Mouse (Mus musculus): Measurements from ENCODE around the gene Gnb3.
"Not testable (repeated sequence)": the region's sequence is repeated elsewhere in the genome, so short reads cannot be mapped to it uniquely, and the experiment has no call there.

Gene Gnb3

GRCm38 (mm10) chr6:124857840-124858530 is 17.9 kb upstream of the Gnb3 start:
- DNase-seq (ENCODE audit: low spot score in 2 of 2), result peak; percentile 38 to 40

DNA sequence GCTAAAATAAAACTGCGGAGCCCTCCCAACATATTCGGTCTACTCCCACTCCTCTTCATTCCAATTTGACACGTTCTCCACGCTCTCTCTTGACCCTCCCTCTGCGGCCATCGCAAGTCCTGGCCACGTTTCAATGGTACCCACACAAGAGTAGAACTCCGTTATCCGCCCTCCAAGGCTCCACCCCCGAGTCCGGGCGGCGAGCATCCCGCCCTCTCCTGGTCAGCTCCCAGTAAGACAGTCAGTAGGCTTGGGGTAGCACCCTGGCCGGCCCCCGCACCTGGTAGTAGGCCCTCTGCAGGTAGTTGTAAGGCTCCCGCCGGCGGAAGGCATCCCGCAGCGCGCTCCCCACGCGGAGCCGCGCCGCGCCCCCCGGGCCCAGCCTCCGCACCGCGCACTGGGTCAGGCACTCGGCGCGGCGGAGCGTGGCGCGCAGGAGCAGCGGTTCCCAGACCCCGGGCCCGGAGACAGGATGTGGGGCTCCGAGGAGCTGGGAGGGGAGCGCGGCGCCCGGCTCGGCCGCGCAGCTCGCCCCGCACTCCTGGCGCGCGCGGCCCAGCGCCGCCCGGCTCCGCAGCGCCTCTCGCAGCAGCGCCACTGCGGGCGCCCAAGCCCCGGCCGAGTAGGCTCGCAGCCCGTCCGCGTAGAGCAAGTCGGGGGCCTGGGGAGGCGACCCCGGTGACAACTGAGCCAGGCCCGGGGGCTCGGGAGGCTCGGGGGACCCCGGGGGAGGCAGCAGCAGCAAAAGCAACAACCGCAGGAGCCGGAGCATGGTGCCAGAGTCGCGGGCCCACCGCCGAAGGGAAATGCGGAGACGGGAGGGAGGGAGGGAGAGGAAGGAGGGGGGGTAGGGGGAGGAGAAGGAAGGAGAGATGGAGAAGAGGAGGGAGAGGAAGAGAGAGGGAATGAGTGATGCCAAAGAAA is 17.1 kb upstream of the Gnb3 start, which contains the start of gene P3h3:
Gene P3h3, minus strand, starts transcription at position 837 of the 924 bp plus-strand sequence.
- peak; percentile 92 to 93 for DNase-seq (ENCODE audit: low spot score in 2 of 2)

DNA sequence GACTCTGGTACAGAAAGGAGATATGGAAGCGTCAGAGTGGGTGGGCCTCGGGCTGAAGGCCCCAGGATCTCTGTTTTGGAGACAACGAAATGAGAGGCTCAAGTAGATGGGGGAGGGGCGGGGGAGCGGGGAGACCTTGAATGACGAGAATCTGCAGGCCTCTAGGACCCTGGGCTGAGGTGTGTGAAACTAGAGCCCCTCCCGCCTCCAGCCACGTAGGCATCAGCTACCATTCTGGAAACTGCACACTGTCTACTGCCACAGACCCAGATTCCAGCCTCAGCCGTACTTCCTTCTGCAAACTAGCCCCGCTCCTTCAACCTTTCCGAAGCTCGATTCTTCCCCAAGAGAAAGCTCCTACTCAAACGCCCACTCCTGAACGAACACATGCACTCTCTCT is 16.2 kb upstream of the Gnb3 start:
- DNase-seq (ENCODE audit: low spot score in 2 of 2), result peak; percentile 78 to 88

DNA sequence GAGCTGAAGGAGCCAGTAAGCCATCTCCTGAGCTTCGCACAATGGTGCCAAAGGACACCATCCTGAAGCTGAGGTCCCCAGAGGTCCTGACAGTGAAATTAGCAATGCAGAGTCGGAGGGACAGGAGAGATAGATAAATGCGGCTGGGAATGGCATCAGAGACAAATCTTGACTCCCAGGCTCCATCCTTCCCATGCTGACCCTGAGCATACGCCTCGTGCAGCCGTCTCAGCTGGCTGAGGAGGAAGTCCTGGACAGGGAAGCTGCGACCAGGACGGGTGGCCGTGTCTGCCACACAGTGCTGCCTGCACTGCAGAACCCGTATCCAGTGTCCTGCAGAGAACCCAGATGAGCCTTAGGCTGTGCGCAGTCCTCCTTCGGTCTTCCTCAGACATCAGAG is 14.6 kb upstream of the Gnb3 start:
- DNase-seq (ENCODE audit: low spot score in 2 of 2), result peak in 1 of 2 experiments; percentile 35

GRCm38 (mm10) chr6:124850535-124850934 is 10.5 kb upstream of the Gnb3 start:
- DNase-seq (ENCODE audit: low spot score in 2 of 2), result no peak

- DNase-seq (ENCODE audit: low spot score in 2 of 2), result peak; percentile 94 to 96
These were observed 7.2 kb upstream of the Gnb3 start for GRCm38 (mm10) chr6:124847305-124847704.

GRCm38 (mm10) chr6:124839805-124840204 is 270 bp downstream of the Gnb3 start:
- no peak for DNase-seq (ENCODE audit: low spot score in 2 of 2)

DNA sequence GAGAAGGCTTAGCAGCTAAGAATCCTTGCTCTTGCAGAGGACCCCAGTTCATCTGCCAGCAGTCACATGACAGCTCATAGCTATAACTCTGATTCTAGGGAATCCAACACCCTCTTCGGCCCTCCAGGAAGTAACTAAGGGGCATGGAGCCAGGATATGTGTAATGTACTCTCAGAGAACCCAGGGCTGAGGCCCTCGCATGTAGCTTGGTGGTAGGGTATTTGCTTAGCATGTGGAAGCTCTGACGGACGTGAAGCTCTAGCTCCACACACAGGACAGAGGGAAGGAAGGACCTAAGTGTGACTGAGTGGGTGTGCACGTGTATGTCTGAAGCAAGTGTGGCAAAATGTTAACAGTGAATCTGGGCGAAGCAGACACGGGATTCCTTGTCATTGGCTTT is 3.7 kb downstream of the Gnb3 start:
- no peak for DNase-seq (ENCODE audit: low spot score in 2 of 2)

GRCm38 (mm10) chr6:124835531-124835930 is 4.5 kb downstream of the Gnb3 start:
- DNase-seq (ENCODE audit: low spot score in 2 of 2), result no peak

- no peak for DNase-seq (ENCODE audit: low spot score in 2 of 2)
These were observed 5.5 kb downstream of the Gnb3 start for GRCm38 (mm10) chr6:124834512-124835081.

DNA sequence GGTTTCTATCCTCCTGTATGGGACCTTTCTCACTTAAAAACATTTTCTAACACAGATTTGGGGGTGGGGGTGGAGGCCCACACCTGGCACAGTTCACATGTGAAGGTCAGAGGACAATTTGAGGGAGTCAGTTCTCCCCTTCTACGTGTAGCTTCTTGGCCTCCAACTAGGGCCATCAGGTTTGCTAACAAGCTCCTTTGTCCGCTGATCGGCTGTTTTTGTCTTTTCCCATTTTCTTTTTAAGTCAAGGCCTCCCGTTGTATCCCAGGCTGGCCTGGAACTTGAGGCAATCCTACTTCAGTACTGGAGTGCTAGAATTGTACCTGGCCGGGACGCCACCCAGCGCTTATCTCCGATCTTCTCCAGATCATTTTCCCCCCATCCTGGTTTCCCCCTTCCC is 8.4 kb downstream of the Gnb3 start:
- no peak for DNase-seq (ENCODE audit: low spot score in 2 of 2)

DNA sequence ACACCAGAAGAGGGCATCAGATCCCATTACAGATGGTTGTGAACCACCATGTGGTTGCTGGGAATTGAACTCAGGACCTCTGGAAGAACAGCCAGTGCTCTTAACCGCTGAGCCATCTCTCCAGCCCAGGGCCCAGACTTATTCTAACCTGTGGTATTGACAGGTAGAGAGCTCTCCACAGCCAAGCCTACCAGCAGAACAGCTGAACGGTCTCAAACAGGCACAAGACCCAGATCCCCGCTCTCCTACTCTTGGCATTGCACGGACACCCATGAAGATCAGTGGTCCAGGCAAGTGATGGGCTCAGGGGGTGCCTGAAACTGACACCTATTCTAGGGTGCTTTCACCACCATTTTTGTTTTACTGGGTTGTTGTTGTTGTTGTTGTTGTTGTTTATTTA is 8.9 kb downstream of the Gnb3 start:
- DNase-seq (ENCODE audit: low spot score in 2 of 2), result not testable (repeated sequence)

GRCm38 (mm10) chr6:124829799-124830700 is 10.0 kb downstream of the Gnb3 start:
- peak; percentile 96 to 98 for DNase-seq (ENCODE audit: low spot score in 2 of 2)

- DNase-seq (ENCODE audit: low spot score in 2 of 2), result peak; percentile 100
These were observed 10.9 kb downstream of the Gnb3 start, which contains the start of the genes Usp5 and Cdca3 for GRCm38 (mm10) chr6:124828868-124829798. Gene Usp5 (minus strand): TSS chr6:124829484. Gene Cdca3 (plus strand): TSS chr6:124829547.

DNA sequence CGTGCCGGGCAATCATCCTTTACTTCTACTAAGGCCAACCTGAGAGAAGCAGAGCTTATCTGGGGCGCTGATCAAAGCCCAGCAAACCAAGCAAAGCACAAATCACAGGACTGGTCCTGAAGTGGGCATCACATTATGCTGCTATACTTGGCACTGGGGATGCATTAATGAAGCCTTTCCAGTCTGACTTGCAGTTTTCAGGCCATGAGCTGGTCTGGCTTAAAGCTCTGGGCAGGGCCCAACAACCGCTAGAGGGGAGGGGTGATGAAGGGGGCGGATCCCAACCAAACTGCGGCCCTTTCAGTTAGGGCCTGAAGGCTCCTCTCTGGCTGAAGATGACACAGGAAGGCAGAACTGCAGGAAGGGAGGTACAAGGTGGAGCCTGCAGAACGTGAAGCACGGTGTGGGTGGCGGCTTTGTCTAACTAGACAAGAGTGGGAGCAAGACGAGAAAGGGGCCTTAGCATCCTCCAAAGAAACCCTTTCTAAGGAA is 11.9 kb downstream of the Gnb3 start:
- DNase-seq (ENCODE audit: low spot score in 2 of 2), result peak in 1 of 2 experiments; percentile 72

DNA sequence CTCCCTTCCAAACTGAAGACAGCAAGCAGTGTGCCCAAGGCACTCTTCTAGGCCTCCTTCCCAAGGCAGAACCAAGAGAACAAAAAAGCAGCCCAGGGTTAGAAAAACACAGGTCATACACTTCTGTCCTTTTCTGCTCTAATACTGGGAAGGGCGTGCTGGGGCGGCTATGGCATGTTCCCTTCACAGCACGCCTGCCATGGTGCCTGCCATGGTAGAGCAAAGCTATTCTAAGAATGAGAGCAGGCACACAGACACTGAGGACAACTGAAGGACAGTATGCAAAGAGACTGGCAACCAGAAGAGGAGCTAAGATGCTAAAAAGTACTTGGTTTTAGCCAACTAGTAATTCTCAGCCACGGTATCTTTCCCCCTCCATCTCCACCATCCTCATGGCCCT is 18.0 kb downstream of the Gnb3 start:
- DNase-seq (ENCODE audit: low spot score in 2 of 2), result no peak

- DNase-seq (ENCODE audit: low spot score in 2 of 2), result no peak
These were observed 19.2 kb downstream of the Gnb3 start for GRCm38 (mm10) chr6:124820891-124821290.

DNA sequence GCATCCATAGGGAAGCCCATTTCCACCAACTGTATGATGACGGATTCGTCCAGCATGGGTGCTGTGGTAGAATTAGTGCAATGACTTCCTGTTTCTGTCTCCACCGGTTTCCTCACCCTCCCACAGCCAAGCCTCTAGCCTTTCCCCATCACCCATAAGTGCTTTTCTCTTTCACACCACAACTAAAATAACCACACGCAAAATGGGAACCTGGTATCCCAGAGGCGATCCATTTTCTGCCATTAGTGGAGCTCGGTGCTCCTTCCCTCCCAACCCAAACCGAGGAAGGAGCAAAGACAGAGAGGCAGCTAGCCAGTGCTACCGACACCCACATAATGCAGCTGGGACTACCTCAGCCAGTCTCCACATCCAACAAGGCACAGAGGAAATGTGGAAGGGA is 22.1 kb downstream of the Gnb3 start:
- DNase-seq (ENCODE audit: low spot score in 2 of 2), result no peak

- no peak for DNase-seq (ENCODE audit: low spot score in 2 of 2)
These were observed 22.5 kb downstream of the Gnb3 start for GRCm38 (mm10) chr6:124817563-124817962.

GRCm38 (mm10) chr6:124817125-124817524 is 22.9 kb downstream of the Gnb3 start:
- DNase-seq (ENCODE audit: low spot score in 2 of 2), result no peak

All from right cerebral cortex, postnatal 10 days (tissue).